Mouse (Mus musculus): ENCODE results near the gene Bcl7c.
"Not testable (repeated sequence)": the region's sequence is repeated elsewhere in the genome, so short reads cannot be mapped to it uniquely, and the experiment has no call there.

Gene Bcl7c

DNA sequence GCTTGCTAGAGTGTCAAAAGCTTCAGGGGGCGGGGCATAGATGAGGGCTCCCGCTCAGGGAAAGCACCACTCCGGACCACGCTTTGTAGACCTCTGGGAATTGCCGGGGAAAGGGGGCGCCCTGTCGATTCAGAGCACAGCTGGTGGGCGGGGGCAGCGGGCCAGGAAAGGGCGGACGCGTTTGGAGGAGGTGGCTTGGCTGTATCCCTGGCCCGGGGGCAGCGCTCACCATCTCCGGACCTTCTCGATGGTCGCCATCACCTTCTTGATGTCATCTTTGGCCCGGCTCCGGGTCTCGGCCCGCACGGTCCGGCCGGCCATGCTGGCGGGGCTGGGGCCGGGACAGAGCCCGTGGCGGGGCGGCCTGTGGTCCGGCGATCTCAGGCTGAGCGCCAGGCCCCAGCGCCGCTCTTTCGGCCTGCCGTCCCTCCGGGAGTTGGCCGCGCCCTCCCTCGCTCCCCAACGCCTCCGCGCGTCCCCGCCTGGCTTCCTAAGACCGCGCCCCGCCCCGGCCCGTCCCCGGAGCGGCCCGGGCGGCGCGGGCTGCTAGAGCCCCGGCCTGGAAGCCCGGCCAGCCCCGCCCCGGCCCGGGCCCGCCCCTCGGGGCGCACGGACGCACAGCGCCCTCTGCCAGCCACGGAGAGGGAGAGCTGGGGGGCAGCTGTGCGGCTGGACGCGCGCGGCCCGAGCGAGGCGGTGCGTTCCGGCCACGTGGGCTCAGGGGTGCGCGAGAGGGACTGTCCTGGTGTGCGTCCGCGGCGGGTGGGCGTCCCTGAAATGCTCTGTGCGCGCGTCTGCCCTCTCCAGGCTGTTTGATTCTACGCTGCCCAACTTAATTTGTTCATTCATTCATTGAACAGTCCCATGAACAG lies at the start of gene Bcl7c:
Gene Bcl7c (minus strand): TSS at position 727 of the 872 bp plus-strand sequence.
- peak; percentile 89 to 94 for DNase-seq (ENCODE audit: low spot score in 2 of 2)

DNA sequence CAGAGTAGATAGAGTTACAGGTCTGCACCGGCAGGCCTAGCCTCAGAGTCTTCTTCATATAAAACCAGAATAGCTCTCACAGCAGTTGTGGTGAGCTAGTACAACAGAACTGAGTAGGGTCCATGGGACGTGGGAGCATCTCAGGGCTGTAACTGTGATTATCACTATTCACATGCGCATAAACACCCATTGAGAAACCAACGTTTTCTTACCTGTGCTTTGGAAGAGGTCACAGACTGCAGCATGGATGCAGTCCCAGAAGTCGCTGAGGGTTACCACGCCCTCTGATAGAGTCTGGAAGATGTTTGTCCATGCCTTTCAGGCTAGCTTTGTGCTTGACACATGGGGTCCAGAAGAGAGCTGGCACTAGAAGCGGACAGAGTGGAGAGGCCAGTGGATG lies 45.0 kb upstream of the Bcl7c start:
- no peak for DNase-seq (ENCODE audit: low spot score in 2 of 2)

DNA sequence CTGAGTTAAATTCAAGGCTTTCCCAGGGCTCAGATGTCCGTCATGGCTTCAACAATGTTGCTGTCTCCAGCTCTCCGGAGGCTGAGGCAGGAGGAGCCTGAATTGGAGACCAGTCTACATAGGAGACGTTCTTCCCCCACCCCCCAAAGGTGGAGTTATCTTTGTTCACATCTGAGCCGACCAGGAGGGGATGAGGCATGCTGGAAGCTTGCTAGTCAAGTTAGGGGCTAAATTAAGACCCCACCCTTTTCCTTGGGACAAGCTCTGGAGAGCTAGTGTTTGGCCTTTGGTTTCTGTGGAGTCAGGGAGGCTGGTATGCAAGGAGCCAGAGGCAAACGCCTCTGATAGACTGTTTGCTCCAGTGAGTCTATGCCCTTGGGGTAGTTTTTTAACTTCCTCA lies 44.4 kb upstream of the Bcl7c start:
- no peak for DNase-seq (ENCODE audit: low spot score in 2 of 2)

DNA sequence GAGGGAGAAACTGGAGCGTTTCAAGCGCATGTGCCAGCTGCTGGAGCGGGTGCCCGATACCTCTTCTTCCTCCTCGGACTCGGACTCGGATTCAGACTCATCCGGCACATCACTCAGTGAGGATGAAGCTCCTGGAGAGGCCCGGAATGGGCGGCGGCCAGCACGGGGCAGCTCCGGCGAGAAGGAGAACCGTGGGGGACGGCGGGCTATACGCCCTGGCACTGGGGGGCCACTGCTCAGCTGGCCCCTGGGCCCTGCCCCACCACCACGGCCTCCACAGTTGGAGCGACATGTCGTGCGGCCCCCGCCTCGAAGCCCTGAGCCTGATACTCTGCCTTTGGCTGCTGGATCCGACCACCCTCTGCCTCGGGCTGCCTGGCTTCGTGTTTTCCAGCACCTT lies 43.3 kb upstream of the Bcl7c start:
- DNase-seq (ENCODE audit: low spot score in 2 of 2) = no peak

DNA sequence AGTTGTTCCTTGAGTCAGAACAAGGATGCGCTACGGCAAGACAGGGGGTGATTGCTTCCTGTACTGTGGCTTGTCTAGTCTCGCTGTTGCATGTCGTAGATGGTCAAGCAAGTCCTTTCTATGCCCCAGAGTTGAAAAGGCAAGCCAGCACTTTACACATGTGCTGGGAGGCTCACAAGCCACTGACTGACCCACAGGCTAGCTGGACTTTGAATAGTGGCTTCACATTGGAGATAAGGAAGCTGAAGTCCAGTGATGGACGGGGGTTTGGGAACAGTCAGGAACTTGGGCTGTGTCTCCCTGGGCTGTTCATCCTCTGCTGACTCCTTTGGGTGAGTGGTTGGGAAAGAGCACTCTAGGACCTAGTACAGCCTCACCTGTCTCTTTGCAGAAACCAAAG lies 42.9 kb upstream of the Bcl7c start:
- DNase-seq (ENCODE audit: low spot score in 2 of 2) = no peak

DNA sequence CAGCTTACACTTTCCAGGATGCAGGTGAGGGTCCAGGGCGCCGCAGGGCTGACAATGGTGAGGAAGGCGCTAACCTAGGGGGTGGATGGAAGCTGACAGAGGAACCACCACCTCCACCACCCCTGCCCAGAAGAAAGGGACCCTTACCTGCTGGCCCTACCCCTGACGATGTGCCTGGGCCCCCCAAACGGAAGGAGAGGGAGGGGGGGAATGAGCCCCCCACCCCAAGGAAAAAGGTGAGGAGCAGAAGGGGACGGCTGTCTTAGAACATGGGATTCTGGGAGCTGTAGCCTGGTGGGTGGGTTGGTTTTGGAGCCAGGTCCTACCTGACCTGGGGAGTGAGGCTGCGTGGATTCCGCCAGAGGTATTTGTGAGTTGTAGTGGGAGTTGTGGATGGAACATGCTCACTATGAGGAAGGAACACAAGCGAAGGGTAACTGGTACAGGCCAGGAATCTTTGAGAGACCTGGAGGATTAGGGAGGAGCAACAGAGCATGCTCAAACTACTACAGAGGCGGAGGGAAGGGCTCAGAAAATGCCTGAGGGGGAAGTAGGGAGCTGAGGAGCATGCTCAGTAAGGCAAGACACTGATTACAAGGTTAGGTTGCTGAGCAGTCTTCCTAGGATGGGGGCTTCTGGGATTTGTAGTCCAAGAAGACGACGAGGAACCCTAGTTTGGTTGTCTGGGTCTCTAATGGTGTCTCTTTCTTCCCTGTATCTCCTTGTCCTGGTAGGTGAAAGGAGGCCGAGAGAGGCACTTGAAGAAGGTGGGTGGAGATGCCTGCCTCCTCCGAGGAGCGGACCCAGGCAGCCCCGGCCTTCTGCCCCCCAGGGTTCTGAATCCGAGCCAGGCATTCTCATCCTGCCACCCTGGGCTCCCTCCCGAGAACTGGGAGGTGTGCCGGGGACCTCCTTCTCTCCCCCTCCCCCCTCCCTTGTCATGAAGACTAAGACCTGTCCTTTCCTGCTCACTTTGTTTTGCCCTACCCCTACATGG lies 41.7 kb upstream of the Bcl7c start:
- no peak for DNase-seq (ENCODE audit: low spot score in 2 of 2)

DNA sequence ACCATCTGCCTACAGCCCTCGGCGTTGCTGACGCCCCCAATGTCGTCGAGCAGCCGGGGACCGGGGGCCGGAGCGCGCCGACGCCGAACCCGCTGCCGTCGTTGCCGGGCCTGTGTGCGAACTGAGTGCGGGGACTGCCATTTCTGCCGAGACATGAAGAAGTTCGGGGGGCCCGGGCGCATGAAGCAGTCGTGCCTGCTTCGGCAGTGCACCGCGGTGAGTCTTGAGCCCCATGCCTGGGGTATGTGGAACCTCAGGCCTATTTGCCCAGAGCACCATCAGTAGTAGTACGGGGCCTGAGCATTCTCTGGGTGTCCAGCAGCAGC lies 39.5 kb upstream of the Bcl7c start:
- no peak for DNase-seq (ENCODE audit: low spot score in 2 of 2)

DNA sequence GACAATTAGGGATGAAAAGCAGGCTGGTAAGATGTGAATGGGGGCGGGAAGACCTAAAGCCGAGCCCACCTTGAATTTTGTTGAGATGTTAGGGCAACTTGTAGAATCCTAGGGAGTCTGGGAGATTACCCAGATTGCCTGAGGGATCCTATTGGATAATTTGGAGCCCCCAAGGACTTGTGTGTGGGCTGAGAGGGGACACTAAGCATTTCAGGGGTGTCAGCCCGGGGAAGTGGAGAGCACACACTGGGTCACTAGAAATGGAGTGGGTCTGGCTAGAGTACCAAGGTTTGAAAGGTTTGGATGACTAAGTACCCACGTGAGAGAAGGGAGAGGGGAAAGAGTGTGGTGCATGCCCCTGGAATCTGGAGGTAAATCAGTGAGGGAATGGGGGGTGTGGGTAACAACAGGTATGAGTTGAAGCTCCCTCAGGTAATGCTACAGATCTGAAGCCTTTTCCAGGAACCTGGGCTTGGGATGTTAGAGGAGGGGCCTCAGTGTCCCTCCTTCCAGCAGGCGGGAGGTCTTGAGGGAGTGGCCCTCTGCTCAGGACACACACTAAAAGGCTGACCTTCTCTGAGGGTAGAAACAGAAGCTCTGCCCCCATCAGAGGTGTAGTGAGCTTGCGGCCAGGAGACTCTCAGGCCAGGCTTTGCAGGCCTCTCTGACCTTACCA lies 39.0 kb upstream of the Bcl7c start:
- no peak for DNase-seq (ENCODE audit: low spot score in 2 of 2)

DNA sequence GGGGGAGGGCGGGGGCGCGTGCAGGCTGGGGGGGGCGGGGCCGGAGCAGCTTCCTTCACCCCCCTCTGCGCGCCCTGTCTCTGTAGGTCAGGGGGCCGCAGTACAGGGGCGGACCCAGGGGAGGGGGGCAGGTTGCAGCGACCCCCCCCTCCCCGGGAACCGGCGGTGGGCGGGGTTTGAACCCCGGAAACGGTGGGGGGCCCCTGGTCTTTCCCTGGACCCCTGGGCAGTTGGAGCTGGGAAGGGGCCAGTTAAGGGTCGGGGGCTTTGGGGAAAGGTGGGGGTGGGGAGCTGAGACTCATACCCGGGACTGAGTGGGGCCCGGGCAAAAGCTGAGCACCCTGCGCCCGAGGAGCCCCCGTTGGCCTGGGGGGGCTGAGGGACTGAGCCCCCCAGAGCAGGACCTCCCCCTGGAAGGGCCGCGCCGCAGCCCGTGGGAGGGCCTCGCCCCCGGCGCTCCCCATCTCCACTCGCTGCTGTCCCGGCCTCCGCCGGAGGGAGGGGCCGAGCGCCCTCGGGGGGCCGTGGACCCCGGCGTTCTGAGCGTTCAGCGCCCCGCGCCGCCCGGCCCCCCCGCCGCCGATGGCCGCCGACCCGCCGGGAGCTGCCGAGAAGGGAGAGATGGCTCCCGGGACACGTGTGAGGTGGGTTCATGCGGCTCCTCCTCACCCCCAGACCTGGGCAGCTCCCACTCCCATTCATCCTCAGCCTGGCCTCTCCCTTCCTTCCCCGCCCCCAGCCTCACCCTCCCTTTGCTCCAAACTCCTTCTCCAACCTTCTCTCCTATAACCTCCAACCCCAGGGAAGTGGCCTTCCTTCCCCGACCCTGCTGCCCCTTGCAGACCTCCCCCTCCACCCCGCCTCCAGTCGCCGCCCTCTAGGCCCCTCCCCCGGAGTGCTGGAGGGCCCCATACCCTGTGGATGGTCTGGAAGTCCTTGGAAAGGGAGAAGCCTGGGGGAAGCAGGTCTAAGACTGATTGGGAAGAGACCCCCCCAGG lies 38.1 kb upstream of the Bcl7c start:
- DNase-seq (ENCODE audit: low spot score in 2 of 2) = no peak

DNA sequence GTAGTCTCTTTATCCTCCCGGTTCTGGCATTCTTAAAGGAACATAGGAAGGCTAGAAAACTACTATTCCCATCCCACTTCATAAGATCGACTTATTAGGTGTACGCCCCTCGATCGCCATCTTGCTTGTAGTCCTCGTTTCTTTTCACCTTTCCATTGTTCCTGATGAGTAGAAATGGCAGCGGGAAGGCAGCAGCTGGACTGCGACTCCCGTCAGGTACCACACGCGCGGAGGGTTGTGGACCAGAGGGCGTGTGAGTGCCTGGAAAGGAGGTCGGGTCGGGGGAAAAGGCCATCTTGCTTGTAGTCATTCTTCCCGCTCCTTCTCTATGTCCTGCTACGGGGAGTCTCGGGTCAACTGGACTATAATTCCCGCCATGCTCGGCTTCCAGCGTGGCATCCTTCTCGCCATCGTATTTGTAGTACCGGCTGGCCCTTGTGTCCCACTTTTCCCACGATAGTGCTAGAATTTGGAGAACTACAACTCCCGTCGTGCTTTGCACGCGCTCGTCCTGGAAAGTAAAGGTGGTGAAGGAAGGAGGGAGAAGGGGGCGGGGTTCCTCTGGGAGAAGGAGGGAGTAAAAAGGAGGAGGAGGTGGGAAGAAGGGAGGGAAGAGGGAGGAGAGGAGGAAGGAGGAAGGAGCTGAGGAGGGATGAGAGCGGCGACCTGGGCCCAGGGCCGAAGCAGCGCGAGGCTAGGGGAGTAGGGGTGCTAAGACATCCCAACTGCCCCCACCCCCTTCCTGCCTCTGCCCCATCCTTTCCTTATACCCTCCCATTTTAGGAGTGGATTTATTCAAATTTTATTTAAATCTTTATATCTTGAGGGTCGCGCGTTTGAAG lies 37.1 kb upstream of the Bcl7c start:
- DNase-seq (ENCODE audit: low spot score in 2 of 2) = peak; percentile 72 to 81

DNA sequence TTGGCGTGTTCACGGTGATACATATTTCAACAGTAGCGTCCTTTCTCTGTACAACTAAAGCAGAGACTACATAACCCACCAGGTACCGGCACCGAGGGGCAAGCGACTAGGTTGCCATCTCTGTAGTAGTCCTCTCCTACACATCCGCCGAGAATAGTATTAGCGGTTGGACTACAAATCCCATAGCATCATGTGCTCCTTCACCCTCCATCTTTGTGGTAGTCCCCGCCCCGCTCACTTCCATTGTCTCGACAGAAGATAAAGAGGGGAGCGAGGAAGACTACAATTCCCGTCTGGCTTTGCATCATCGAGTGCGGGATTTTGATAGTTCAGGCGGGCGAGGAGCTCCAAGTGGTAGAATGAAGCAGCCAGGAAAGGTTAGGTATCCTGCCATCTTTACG lies 36.5 kb upstream of the Bcl7c start:
- DNase-seq (ENCODE audit: low spot score in 2 of 2) = peak; percentile 82 to 87

DNA sequence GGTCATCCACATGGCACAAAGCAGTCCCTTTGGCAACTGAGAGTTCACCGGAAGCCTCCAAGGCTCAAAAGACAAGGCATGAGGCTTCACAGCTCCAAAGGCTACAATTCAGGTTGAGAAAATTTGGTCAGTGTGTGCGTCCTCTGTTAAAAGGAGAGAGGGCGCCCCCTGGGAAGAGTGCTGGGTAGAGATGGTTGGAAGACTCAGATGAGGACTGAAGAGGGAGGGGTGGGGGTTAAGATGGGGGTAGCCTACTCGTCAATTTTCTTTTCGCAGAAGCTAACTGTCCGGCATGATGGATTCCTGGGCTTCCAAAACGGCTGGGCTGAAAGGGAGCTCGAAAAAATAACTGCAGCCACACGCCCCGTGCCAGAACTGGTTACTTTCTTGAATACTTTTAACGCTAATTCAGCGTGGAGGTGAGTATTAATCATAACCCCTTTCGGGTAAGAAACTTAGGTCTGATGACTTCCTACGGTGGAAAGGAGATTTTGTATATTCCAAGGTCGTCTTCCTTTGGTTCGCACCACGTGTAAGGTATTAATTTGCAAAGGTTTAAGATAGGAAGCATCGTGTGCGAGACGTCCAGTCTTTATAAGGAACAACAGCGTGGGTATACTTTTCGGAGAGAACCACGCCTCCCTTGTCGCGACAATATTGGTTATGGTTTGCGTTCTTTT lies 35.8 kb upstream of the Bcl7c start, which contains the start of gene Fbxl19:
Gene Fbxl19 (plus strand): TSS at position 178 of the 680 bp plus-strand sequence.
- peak; percentile 65 to 82 for DNase-seq (ENCODE audit: low spot score in 2 of 2)

DNA sequence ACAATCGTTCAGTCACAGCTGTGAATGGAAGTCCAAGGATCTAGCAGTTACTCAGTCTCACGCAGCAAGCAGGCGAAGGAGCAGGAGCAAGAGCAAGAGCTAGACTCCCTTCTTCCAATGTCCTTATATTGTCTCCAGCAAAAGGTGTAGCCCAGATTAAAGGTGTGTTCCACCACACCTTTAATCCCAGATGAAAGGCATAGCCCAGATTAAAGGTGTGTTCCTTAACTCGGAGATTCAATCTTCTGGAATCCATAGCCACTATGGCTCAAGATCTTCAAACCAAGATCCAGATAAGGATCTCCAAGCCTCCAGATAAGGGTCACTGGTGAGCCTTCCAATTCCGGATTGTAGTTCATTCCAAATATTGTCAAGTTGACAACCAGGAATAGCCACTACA lies 23.3 kb upstream of the Bcl7c start, which contains the start of gene Ctf2:
Gene Ctf2 (minus strand): TSS at position 101 of the 400 bp plus-strand sequence.
- DNase-seq (ENCODE audit: low spot score in 2 of 2) = not testable (repeated sequence)

DNA sequence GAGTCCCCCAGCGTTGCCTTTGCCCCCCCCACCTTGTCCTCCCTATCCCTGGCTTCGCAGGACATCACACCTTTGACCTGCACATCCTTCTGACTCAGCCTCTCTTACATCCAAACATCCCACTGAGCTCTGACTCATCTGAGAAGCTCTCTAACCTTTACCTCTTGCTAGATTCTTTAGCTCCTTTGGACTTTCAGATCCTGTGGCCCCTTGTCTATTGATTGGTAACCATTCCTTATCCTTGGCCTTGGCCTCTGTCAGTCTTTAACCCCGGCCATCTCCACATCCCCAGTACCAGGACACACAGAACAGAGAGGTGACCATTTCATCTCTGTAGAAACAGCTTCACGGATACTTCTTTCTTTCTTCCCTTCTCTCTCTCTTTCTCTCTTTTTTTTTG lies 21.4 kb upstream of the Bcl7c start:
- no peak for DNase-seq (ENCODE audit: low spot score in 2 of 2)

DNA sequence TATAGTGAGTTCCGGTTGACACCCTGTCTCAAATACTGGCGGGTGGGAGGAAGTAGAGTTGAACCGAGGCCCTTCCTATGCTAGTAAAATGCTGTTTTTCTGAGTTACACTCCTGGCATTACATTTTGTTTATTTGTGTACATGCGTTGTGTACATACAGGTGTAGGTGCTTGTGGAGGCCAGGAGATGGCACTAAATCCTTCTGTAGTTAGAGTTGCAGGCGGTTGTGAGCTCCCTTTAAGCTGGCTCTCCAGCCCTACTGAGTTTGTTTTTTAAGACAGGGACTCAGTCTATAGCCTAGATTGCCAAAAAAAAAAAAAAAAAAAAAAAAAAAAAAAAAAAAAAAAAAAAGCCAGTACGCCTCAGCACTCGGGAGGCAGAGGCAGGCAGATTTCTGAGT lies 19.2 kb upstream of the Bcl7c start:
- no peak for DNase-seq (ENCODE audit: low spot score in 2 of 2)

DNA sequence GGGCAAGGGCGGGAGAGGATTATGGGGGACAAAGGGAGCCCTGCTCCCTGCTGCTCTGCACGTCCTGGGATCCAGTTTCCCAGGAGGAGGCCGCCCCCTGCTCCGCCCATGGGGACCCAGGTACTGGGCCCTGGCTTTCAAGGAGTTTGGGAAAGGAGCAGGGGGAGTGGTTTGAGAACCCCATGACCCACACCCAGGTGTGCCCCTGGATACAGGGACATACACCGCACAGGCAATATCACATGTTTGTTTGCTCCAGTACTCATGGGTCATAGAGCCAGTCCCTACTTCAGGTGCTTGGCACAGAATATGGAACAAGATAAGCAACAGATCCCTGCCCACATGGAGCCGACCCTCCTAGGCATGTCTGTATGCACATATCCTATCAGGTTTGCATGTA lies 17.2 kb upstream of the Bcl7c start:
- no peak for DNase-seq (ENCODE audit: low spot score in 2 of 2)

DNA sequence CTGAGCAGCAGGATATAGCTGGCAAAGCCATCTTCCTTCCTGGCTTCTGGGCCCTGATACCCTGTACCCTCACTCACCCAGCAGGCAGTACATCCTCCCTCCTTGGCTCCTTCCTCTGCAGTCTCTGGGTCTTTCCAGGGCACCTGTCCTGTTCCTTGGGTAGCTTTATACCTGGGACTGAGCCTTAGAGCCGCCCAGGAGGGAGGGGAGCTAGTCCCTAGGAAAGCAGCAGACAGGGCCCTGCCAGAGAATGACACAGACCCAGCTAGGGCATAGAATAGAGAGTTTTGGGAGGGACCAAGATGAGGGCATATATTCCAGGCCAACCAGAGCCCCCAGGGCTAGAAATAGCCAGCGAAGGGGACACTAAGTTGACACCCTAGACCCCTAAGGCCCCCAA lies 16.8 kb upstream of the Bcl7c start:
- DNase-seq (ENCODE audit: low spot score in 2 of 2) = no peak

DNA sequence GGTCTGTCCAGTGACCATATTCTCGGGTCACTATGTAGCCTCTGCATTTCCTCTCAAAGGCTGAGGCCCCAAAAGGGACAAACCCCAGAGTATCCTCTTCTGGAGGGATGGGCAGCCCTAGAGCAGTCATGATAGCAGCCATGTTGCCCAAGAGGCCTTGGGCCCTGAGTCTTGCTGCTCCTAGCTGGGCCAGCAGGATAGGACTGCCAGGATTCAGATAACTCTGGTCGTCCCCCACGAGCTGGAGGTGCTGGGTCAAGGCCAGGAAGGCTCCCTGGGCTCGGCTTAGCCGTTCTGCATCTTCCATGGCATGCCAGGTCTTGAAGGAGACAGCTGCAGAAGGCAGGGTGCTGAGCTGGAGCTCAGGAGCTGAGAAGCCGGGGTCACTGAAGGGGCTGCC lies 10.5 kb upstream of the Bcl7c start:
- DNase-seq (ENCODE audit: low spot score in 2 of 2) = no peak

DNA sequence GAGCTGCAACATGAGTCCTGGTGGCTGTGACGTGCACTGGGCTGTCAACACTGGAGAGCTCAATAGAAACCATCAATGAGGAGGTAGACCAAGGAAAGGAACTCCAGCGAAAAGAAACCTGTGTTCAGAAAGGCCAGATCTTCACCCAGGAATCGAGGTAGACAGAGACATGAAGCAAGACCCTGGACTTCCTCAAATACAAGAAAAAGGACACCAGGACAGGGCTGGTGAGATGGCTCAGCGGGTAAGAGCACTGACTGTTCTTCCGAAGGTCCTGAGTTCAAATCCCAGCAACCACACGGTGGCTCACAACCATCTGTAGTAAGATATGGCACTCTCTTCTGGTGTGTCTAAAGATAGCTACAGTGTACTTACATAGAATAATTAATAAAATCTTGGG lies 9.6 kb upstream of the Bcl7c start:
- DNase-seq (ENCODE audit: low spot score in 2 of 2) = no peak

Data from spleen, postnatal 4 days (tissue).